Comparison of ENCODE assay signal across 12 mouse cellular contexts in the genomic region with DNA sequence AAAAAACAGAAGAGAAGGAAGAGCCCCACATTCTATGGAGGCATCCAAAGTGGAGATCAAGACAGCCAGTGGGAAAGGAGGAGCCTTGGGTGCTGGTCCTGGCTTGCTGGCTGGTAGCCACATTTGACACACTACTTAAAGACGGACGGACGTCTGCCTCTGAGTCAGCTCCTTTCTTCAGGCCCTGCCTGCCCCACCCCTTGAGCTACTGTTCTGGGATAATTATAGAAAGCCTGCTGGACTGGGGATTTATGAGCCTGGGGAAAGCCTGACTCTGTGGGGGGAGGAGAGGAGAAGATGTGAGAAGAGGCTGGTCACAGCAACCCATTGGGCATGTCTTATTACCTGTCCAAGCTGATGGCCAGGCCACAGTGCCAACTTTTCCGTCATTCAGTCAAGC. TPM values are rescaled to one million over a fixed set of nuclear protein-coding genes. Genes with fewer than 3 reads are reported as not detected.
DNase-seq lines count a peak whose midpoint lies in the region; ATAC-seq and TF ChIP-seq lines count a peak whose summit lies in the region.
"Had no signal": no experiment of that assay in that cellular context is flagged by ENCODE, and none has a peak within 500 bp of the region (broad histone marks: within the 10 kb centered on the region; RNA-seq: fewer than 3 reads in every experiment).

No protein-coding gene starts in this region.

- no peak for ATAC-seq in kidney, postnatal 0 days (replicated peaks; ENCODE audit: low FRiP score, low read depth)
- no peak for ATAC-seq in heart, embryonic 16.5 days (replicated peaks; ENCODE audit: extremely low read depth, insufficient read depth, low FRiP score)
- ATAC-seq: inflammation-experienced regulatory T-cells, adult 6 months; liver, embryonic 12.5 days had no signal

- no peaks in the 10 kb centered on the region for H3K36me3 ChIP-seq in kidney, postnatal 0 days (ENCODE audit: insufficient read depth, low read length)
- H3K36me3 ChIP-seq in heart, embryonic 16.5 days (ENCODE audit: control insufficient read depth, insufficient read depth): no peaks in the 10 kb centered on the region
- H3K36me3 ChIP-seq: liver, embryonic 12.5 days had no signal

- TF ChIP-seq CTCF in kidney, postnatal 0 days (IDR thresholded peaks at IDR 0.05; ENCODE audit: low read depth): no peak

- no peak overlapping the region for H3K9ac ChIP-seq in kidney, postnatal 0 days (ENCODE audit: low read depth, low read length)
- H3K9ac ChIP-seq in heart, embryonic 16.5 days (ENCODE audit: low read length): no peak overlapping the region
- H3K9ac ChIP-seq: liver, embryonic 12.5 days had no signal

- WGBS in kidney, postnatal 0 days: 28% methylated on average over 4 of the region's 4 CpGs
- 20% methylated on average over 4 of the region's 4 CpGs for WGBS in heart, embryonic 16.5 days

- DNase-seq in kidney, postnatal 0 days (ENCODE audit: low spot score): peak; percentile 47
- no peak for DNase-seq in kidney, adult 18-20 months
- peak; percentile 41 for DNase-seq in 3T3-L1 (ENCODE audit: low read depth, low spot score)
- peak; percentile 38 for DNase-seq in NIH3T3 (ENCODE audit: low read depth)
- DNase-seq in natural killer cell, adult 2 months (ENCODE audit: low spot score in 2 of 2): no peak
- DNase-seq in left cerebral cortex, adult 9 months (ENCODE audit: low spot score in 2 of 2): no peak
- DNase-seq: cerebellum, adult 18-20 months; layer of hippocampus, adult 9-11 months; right cerebral cortex, postnatal 4 days had no signal

- H3K4me2 ChIP-seq in kidney, postnatal 0 days (ENCODE audit: low read length): no peak overlapping the region
- peak overlapping the region; percentile 33 for H3K4me2 ChIP-seq in heart, embryonic 16.5 days (ENCODE audit: low read depth, low read length)
- H3K4me2 ChIP-seq: liver, embryonic 12.5 days had no signal

- no peaks in the 10 kb centered on the region for H3K4me1 ChIP-seq in kidney, postnatal 0 days (replicated peaks; ENCODE audit: insufficient read depth, low read length)
- H3K4me1 ChIP-seq in heart, embryonic 16.5 days (ENCODE audit: control insufficient read depth, insufficient read depth, low read length): peaks cover 18% of the 10 kb centered on the region

- no peaks in the 10 kb centered on the region for H3K9me3 ChIP-seq in kidney, postnatal 0 days (replicated peaks; ENCODE audit: low read length)
- H3K9me3 ChIP-seq in heart, embryonic 16.5 days (replicated peaks; ENCODE audit: control insufficient read depth, low read length): no peaks in the 10 kb centered on the region
- H3K9me3 ChIP-seq: liver, embryonic 12.5 days had no signal

- no peak overlapping the region for H3K4me3 ChIP-seq in kidney, postnatal 0 days (replicated peaks; ENCODE audit: low read depth, low read length)
- H3K4me3 ChIP-seq in heart, embryonic 16.5 days (ENCODE audit: low read length): no peak overlapping the region
- H3K4me3 ChIP-seq: liver, embryonic 12.5 days had no signal

- H3K27ac ChIP-seq in kidney, postnatal 0 days: no peak overlapping the region
- no peak overlapping the region for H3K27ac ChIP-seq in heart, embryonic 16.5 days (ENCODE audit: low read length)
- H3K27ac ChIP-seq: liver, embryonic 12.5 days had no signal

- no peaks in the 10 kb centered on the region for H3K27me3 ChIP-seq in kidney, postnatal 0 days (ENCODE audit: insufficient read depth, low read length)
- H3K27me3 ChIP-seq in heart, embryonic 16.5 days (ENCODE audit: control insufficient read depth, insufficient read depth, low read length): 0 out of 2 replicates have a peak, but pooled peaks cover 3% of the 10 kb centered on the region
- H3K27me3 ChIP-seq: liver, embryonic 12.5 days had no signal

RNA-seq across cellular contexts. Expression of a gene that starts 12.1 kb away (rescaled TPM):
- polyA plus RNA-seq in kidney, postnatal 0 days (2015; fragmentation: Nextera tagmentation; extraction: Ambion mirVana): 0.28 and 0.49 TPM in 2 replicates
- 12.0 and 12.7 TPM in 2 replicates for polyA plus RNA-seq in heart, embryonic 16.5 days (2015; fragmentation: Nextera tagmentation; extraction: Ambion mirVana)
- polyA plus RNA-seq: inflammation-experienced regulatory T-cells, adult 6 months had no signal

RNA-seq across cellular contexts. Expression of a gene that starts 45.0 kb away (rescaled TPM):
- polyA plus RNA-seq in kidney, postnatal 0 days (2015; fragmentation: Nextera tagmentation; extraction: Ambion mirVana): 31.5 and 31.7 TPM in 2 replicates
- polyA plus RNA-seq in heart, embryonic 16.5 days (2015; fragmentation: Nextera tagmentation; extraction: Ambion mirVana): 5.8 and 8.2 TPM in 2 replicates
- polyA plus RNA-seq: inflammation-experienced regulatory T-cells, adult 6 months had no signal

Comparison
In these comparisons a context has a peak if more than half of its experiments do, and no peak if none do; other contexts are left out.
1. DNase-seq: peak in kidney, postnatal 0 days (single experiment), 3T3-L1 (single experiment) and NIH3T3 (single experiment); none in kidney, adult 18-20 months (single experiment), natural killer cell, adult 2 months (0 of 2) and left cerebral cortex, adult 9 months (0 of 2).